Mouse (Mus musculus): ENCODE data around the gene Kif13a. TPM values are rescaled to one million over a fixed set of nuclear protein-coding genes. Genes with fewer than 3 reads are reported as not detected.

The Kif13a gene
- polyA plus RNA-seq, 1 experiment from 2014 or later, result 30.6 TPM

DNA sequence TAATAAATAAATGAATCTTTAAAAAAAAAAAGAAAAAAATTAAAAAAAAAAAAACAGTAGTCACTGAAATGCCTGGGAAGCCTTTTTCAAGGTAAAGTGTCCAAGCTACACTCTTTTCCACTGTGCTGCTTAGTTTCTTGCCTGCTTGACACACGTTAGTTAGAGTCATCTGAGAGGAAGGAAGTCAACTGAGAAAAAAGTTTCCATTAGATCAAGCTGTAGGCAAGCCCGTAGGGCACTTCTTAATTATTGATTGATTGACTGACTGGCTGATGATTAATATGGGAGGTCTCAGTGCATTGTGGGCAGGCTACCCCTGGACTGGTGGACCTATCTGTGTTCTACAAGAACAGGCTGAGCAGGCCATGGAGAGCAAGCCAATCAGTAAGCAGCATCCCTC lies 9.9 kb downstream of the Kif13a start:
- no peak overlapping the region for H3K9ac ChIP-seq
- no peak overlapping the region for H3K4me2 ChIP-seq
- H3K27me3 ChIP-seq, result no peaks in the 10 kb centered on the region
- no peak overlapping the region for H3K27ac ChIP-seq
- ATAC-seq (ENCODE audit: borderline replicate concordance, extremely low read depth, low FRiP score, low TSS enrichment), result no peak
- H3K9me3 ChIP-seq, result no peaks in the 10 kb centered on the region
- WGBS, result 75% methylated on average over 2 of the region's 2 CpGs
- H3K4me1 ChIP-seq, result peaks cover 25% of the 10 kb centered on the region
- no peak overlapping the region for H3K4me3 ChIP-seq
- peaks cover 2% of the 10 kb centered on the region; the same call in 1 of the 2 replicates for H3K36me3 ChIP-seq

DNA sequence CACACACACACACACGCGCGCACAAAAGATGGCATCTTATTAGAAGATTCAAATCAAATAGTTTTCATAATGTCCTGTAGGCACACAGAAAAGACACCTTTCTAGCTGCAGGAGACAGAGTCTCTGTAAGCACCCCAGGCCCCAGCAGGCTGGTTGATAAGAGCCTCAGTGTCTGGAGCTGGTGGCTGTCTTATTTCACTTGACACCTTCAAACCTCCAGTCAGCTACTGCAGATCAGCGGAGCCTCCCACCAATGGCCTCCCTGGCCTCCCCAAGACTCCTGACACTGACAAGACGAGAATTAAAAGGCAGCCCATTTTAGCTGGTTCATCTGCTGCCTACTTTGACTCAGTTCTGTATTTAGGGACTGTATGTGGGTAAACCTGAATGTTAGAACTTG lies 11.2 kb downstream of the Kif13a start:
- Histone ChIP-seq H3K4me2 (no peak overlapping the region), H3K4me3 (no peak overlapping the region), H3K27me3 (no peaks in the 10 kb centered on the region), H3K27ac (peak overlapping the region; percentile 27; the same call in 1 of the 2 replicates), H3K9me3 (no peaks in the 10 kb centered on the region), H3K36me3 (0 out of 2 replicates have a peak, but pooled peaks cover 2% of the 10 kb centered on the region), H3K4me1 (peaks cover 25% of the 10 kb centered on the region), H3K9ac (no peak overlapping the region)
- peak; percentile 39; the same call in 1 of the 2 replicates for ATAC-seq (ENCODE audit: borderline replicate concordance, extremely low read depth, low FRiP score, low TSS enrichment)
- 57% methylated on average over 5 of the region's 5 CpGs for WGBS

DNA sequence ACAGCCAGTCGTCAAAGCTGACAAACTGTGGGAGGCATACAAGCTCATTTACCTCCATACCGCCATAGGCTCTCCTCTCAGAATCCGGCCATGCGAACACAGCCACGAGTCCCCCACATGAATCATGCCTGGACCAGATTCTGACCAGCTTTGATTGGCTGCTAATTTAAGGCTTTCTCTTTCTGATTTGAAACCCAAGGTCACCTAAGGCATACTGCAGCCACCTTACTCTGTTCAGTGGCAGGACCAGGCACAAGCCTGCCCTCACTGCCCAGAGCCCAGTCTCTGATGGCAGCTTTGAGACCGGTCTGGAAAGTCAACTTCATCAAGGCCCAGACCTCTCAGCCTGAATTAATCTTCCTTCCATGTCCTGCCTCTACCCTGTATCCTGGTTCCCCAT lies 17.7 kb downstream of the Kif13a start:
- H3K27me3 ChIP-seq, result no peaks in the 10 kb centered on the region
- WGBS, result 65% methylated on average over 6 of the region's 6 CpGs
- no peak for ATAC-seq (ENCODE audit: borderline replicate concordance, extremely low read depth, low FRiP score, low TSS enrichment)
- no peak overlapping the region for H3K4me2 ChIP-seq
- no peak overlapping the region for H3K4me3 ChIP-seq
- no peaks in the 10 kb centered on the region for H3K9me3 ChIP-seq
- H3K27ac ChIP-seq, result no peak overlapping the region
- no peak overlapping the region for H3K9ac ChIP-seq
- H3K4me1 ChIP-seq, result peaks cover 39% of the 10 kb centered on the region
- 0 out of 2 replicates have a peak, but pooled peaks cover 2% of the 10 kb centered on the region for H3K36me3 ChIP-seq

DNA sequence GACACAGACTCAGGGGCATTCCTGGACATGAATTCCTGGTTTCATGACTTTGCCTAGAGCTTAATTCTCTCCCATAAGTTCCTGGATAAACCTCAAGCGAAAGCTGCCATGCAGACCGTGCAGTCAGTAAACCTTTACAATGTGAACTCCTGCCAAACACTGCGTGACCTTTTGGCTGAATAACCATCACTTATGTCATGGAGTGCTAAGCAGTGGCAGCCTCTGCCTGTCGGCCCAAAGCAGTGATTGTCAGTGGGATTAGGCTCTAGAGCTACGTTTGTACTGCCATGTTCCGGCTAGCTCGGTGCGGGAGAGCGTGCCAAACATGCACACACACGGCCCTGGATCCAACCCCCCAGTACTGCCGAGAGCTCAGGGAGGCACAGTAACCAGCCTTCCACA lies 18.6 kb downstream of the Kif13a start:
- Histone ChIP-seq H3K9me3 (no peaks in the 10 kb centered on the region), H3K36me3 (no peaks in the 10 kb centered on the region), H3K27ac (no peak overlapping the region), H3K4me3 (no peak overlapping the region), H3K27me3 (no peaks in the 10 kb centered on the region), H3K9ac (no peak overlapping the region), H3K4me2 (no peak overlapping the region), H3K4me1 (peaks cover 40% of the 10 kb centered on the region)
- WGBS, result 31% methylated on average over 11 of the region's 11 CpGs
- peak; percentile 75; the same call in 1 of the 2 replicates for ATAC-seq (ENCODE audit: borderline replicate concordance, extremely low read depth, low FRiP score, low TSS enrichment)

DNA sequence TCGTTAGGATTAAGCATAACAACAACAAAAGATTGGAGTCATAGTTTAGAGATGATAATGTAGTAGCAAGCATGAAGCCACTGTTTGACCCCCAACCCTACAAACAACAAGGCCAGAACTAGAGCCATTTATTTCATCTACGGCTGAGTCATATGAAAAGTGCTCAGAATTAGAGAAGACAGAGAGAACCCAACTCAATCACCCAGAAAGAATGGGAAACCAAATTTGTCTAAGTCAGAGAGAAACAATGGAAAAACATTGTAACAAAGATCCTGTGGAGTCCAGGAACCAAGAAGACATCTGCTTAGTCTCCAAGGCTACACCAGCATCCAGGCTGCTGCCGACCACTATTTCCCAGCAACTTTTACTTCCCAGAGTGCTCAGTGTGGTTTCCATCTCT lies 19.7 kb downstream of the Kif13a start:
- ATAC-seq (ENCODE audit: borderline replicate concordance, extremely low read depth, low FRiP score, low TSS enrichment), result no peak
- Histone ChIP-seq H3K9ac (no peak overlapping the region), H3K4me2 (no peak overlapping the region), H3K4me3 (no peak overlapping the region), H3K9me3 (no peaks in the 10 kb centered on the region), H3K4me1 (peaks cover 44% of the 10 kb centered on the region), H3K36me3 (no peaks in the 10 kb centered on the region), H3K27ac (no peak overlapping the region), H3K27me3 (no peaks in the 10 kb centered on the region)
- WGBS, result 71% methylated on average over 3 of the region's 3 CpGs

DNA sequence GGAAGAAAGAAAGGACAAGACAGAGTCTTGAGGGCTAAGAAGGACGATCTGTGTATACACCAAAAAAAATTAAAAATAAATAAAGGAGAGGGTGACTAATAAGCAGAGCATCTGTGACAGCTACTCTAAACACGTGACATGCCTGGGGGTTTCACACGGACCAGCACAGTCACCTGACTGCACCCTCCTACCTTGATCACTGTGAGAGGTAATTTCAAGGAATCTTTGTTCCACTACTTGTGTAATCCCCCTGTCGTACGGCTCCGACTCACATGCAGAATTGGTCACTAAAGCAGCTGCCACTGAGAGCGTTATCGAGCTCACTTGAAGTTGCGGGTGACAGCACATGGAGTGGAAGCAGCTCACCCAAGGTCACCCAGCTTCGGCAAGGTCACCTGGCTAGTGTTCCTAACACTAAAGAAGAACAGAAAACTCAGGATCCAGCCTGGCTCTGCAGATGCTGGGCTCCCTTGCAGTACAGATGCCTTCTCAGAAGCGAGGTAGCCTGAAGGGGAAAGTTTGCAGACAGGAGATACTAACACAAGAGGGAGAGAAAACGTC lies 20.6 kb downstream of the Kif13a start:
- no peak for ATAC-seq (ENCODE audit: borderline replicate concordance, extremely low read depth, low FRiP score, low TSS enrichment)
- H3K36me3 ChIP-seq, result no peaks in the 10 kb centered on the region
- no peaks in the 10 kb centered on the region for H3K27me3 ChIP-seq
- H3K27ac ChIP-seq, result no peak overlapping the region
- WGBS, result 63% methylated on average over 12 of the region's 12 CpGs
- no peak overlapping the region for H3K4me3 ChIP-seq
- H3K4me1 ChIP-seq, result peaks cover 44% of the 10 kb centered on the region
- no peaks in the 10 kb centered on the region for H3K9me3 ChIP-seq
- no peak overlapping the region for H3K9ac ChIP-seq
- no peak overlapping the region for H3K4me2 ChIP-seq

DNA sequence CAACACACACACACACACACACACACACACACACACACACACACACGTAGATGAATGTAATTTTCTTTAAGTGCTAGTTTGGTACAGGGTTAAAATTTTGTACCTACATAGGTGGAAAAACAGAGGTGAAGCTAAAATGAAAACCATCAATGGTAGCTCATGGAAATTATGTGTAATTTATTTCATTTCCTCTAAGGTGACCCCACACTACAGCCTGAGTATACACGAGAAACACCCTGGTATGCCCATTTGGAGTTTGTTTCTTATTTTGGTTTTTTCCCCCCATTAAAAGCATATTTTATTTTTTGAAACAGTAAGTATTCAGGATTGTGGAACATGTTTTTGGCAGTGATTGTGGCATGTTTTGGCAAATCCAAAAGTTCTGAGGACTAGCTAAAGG lies 21.3 kb downstream of the Kif13a start:
- no peaks in the 10 kb centered on the region for H3K27me3 ChIP-seq
- H3K9me3 ChIP-seq, result no peaks in the 10 kb centered on the region
- H3K4me3 ChIP-seq, result no peak overlapping the region
- H3K4me1 ChIP-seq, result peaks cover 46% of the 10 kb centered on the region
- H3K36me3 ChIP-seq, result no peaks in the 10 kb centered on the region
- ATAC-seq (ENCODE audit: borderline replicate concordance, extremely low read depth, low FRiP score, low TSS enrichment), result no peak
- WGBS, result 75% methylated on average over 2 of the region's 2 CpGs
- H3K27ac ChIP-seq, result no peak overlapping the region
- H3K9ac ChIP-seq, result no peak overlapping the region
- no peak overlapping the region for H3K4me2 ChIP-seq

DNA sequence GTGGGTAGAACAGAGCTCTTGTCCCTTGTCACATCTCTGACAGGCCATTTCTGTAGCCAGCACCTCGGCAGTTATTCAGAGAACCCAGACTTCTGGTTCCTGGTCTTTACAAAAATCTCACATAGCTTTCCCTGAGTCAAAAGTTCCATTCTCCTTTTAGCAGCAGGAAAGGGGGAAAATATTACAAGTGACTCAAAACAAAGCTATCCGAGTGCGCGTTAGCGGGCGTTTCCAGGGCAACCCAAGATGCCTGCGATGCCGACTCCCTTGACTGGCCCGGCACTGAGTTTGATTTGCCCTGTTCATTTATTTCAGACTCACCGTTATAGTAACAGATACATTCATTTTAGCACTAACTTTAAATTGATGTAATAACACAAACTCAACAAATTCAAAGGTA lies 21.8 kb downstream of the Kif13a start:
- H3K4me3 ChIP-seq, result no peak overlapping the region
- no peaks in the 10 kb centered on the region for H3K9me3 ChIP-seq
- no peaks in the 10 kb centered on the region for H3K36me3 ChIP-seq
- no peaks in the 10 kb centered on the region for H3K27me3 ChIP-seq
- H3K9ac ChIP-seq, result no peak overlapping the region
- H3K4me1 ChIP-seq, result peaks cover 50% of the 10 kb centered on the region
- no peak overlapping the region for H3K4me2 ChIP-seq
- ATAC-seq (ENCODE audit: borderline replicate concordance, extremely low read depth, low FRiP score, low TSS enrichment), result no peak
- WGBS, result 53% methylated on average over 10 of the region's 10 CpGs
- H3K27ac ChIP-seq, result no peak overlapping the region

DNA sequence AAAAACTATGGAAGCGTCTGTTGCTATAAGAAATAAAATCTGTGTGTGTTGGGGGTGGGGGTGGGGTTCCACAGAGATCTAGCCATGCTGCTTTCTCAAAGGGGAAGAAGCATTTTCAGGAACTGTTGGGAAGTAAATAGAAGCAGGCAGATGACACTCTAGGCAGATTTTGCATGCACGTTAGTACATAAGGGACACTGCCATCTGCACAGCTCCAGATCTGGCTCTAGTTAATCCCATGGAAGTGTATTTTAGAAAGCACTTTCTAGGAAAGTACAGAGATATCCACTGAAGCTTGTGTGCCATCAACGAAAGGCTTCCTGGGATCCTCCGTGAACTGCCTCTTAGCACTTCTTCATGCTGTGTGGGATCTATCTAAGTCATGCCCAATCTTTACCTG lies 22.6 kb downstream of the Kif13a start:
- no peak overlapping the region for H3K4me3 ChIP-seq
- no peaks in the 10 kb centered on the region for H3K9me3 ChIP-seq
- no peak overlapping the region for H3K9ac ChIP-seq
- H3K36me3 ChIP-seq, result no peaks in the 10 kb centered on the region
- H3K4me2 ChIP-seq, result no peak overlapping the region
- WGBS, result 87% methylated on average over 4 of the region's 4 CpGs
- H3K4me1 ChIP-seq, result peaks cover 50% of the 10 kb centered on the region
- no peaks in the 10 kb centered on the region for H3K27me3 ChIP-seq
- ATAC-seq (ENCODE audit: borderline replicate concordance, extremely low read depth, low FRiP score, low TSS enrichment), result no peak
- no peak overlapping the region for H3K27ac ChIP-seq

DNA sequence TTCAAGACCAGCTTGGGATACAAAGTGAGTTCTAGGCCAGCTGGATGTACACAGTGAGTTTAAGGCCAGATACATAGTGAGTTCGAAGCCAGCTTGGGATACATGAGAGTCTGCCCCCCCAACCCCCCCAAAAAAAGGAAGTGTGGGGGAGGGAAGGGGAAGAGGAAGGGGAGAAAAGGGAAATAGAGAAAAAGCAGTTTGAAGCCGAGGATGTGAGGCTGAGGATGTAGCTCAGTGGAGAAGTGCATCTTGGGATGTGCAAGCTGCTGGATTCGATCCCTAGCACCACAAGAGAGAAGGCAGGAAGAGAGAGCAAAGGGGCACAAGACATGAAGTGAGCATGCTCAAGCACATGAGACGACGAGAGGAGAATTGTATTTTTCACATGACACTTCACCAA lies 23.7 kb downstream of the Kif13a start:
- H3K9me3 ChIP-seq, result no peaks in the 10 kb centered on the region
- no peaks in the 10 kb centered on the region for H3K36me3 ChIP-seq
- H3K27me3 ChIP-seq, result no peaks in the 10 kb centered on the region
- H3K4me1 ChIP-seq, result peaks cover 40% of the 10 kb centered on the region
- no peak overlapping the region for H3K9ac ChIP-seq
- WGBS, result 78% methylated on average over 5 of the region's 5 CpGs
- no peak for ATAC-seq (ENCODE audit: borderline replicate concordance, extremely low read depth, low FRiP score, low TSS enrichment)
- no peak overlapping the region for H3K4me3 ChIP-seq
- no peak overlapping the region for H3K4me2 ChIP-seq
- no peak overlapping the region for H3K27ac ChIP-seq

DNA sequence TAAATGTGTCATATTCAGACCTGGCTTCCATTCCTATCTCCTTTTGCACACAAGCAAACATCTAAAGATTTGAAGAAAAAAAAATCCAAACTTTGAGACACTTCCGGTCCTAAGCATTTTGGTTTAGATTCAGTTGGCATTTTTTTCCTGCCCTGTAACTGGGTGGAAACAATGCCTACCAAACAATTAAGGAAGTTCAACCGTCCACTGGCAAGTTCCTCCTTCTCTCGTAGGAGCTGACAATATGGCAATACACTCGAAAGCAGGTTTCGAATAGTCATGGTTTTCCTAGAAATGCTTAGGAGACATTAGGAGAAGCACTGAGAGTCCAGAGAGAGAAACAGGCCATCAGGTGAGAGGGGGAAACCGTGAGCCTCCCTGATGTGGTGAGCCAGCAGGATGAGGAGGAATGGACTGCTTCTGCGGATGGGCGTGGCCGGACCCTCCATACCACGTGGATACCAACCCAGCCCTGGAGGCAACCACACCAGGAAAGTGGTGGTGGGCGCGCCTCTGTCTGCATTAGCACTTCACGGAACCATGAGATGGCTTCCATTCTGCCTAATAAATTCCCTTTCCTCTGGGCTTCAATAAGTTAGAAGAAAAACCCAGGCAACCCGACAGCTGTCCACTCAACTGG lies 24.6 kb downstream of the Kif13a start:
- 78% methylated on average over 14 of the region's 14 CpGs for WGBS
- Histone ChIP-seq H3K27ac (no peak overlapping the region), H3K4me2 (no peak overlapping the region)

DNA sequence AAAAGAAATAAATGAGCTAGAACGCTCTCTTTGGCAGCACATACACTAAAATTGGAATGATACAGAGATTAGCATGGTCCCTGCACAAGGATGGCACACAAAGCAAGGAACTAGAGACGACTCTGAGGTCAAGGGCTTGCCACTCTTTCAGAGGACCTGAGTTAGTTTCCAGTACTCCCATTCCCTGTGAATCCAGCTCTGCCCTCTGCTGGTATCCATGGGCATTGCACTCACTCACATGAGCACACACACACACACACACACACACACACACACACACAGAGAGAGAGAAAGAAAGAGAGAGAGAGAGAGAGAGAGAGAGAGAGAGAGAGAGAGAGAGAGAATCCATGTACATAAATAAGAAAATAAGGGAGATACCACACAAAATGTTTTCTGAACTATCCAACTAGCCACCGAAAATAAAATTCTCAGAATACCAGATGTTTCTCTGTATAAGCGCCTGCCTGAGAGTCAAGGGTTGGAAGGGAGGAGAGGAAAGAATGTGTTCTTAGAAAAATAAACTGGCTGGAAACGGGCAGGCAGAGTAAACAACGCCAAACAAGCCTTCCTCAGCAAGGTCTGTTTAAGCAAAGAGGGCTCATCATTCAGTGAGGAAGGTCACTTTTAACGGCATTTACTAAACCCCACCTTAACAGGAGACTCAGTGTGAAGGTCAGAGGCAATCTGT lies 27.0 kb downstream of the Kif13a start:
- H3K36me3 ChIP-seq, result no peaks in the 10 kb centered on the region
- peaks cover 15% of the 10 kb centered on the region; the same call in 1 of the 2 replicates for H3K4me1 ChIP-seq
- H3K27ac ChIP-seq, result peak overlapping the region; percentile 56
- no peaks in the 10 kb centered on the region for H3K27me3 ChIP-seq
- H3K9me3 ChIP-seq, result no peaks in the 10 kb centered on the region
- peak overlapping the region; percentile 17; the same call in 1 of the 2 replicates for H3K4me2 ChIP-seq
- no peak overlapping the region for H3K4me3 ChIP-seq
- WGBS, result 54% methylated on average over 7 of the region's 7 CpGs
- ATAC-seq (ENCODE audit: borderline replicate concordance, extremely low read depth, low FRiP score, low TSS enrichment), result peak; percentile 68
- H3K9ac ChIP-seq, result no peak overlapping the region

More for the DNA sequence above, 24.6 kb downstream of the Kif13a start:
- no peak for ATAC-seq (ENCODE audit: borderline replicate concordance, extremely low read depth, low FRiP score, low TSS enrichment)
- H3K9ac ChIP-seq, result no peak overlapping the region
- no peaks in the 10 kb centered on the region for H3K27me3 ChIP-seq
- H3K9me3 ChIP-seq, result no peaks in the 10 kb centered on the region
- H3K4me1 ChIP-seq, result peaks cover 32% of the 10 kb centered on the region; the same call in 1 of the 2 replicates
- H3K36me3 ChIP-seq, result no peaks in the 10 kb centered on the region
- H3K4me3 ChIP-seq, result no peak overlapping the region
